Mouse (Mus musculus) frontal cortex, postnatal 36 days (tissue): Measurements from ENCODE around the gene Clic4.
"Not testable (repeated sequence)": the region's sequence is repeated elsewhere in the genome, so short reads cannot be mapped to it uniquely, and the experiment has no call there.

Experiments used
- DNase-seq, 2 experiments: peaks; one replicate each; pipeline ENCODE4 v3.0.0; 2022; ENCODE audit warnings: low spot score in 2 of 2

Clic4 gene

DNA sequence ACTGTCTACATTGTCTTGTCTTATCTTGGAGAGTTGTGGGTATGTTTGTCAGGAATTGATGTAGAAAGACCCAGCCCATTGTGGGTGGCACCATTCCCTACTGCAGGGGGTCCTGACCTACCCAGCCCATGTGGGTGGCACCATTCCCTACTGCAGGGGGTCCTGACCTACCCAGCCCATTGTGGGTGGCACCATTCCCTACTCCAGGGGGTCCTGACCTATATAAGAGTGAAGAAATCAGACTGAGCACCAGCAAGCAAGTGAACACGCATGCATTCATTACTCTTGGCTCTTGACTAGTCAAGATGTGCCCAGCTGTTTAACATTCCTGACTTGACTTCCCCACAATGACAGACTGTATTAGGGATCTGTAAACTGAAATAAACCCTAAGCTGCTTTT, 82.2 kb downstream of the Clic4 start:
- DNase-seq, result no peak

DNA sequence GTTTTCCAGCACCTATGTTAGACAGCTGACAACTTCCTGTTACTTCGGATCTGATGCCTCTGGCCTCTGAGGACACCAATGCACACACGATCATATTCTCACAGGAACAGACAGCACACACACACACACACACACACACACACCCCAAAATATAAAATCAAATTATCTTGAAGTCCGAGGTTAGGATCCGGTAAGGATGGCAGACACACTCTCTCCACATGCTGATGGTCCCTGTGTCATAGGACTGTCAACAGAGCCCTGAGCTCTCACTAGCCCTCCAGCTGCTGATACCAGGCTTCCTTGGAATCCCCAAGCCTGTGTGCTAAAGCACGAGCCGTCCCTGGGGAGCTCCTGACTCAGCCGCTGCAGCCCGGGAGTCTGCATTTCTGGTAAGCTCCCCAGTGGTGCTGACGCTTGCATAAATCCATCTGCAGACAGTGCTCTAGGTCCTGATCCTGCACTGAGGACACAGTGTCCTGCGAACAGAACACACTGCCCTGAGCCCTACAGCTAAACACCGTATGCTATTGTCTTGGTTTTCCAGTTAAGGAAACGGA, 83.1 kb downstream of the Clic4 start:
- DNase-seq, result no peak

GRCm38 (mm10) chr4:135184277-135184676, 88.3 kb downstream of the Clic4 start:
- not testable (repeated sequence) for DNase-seq

DNA sequence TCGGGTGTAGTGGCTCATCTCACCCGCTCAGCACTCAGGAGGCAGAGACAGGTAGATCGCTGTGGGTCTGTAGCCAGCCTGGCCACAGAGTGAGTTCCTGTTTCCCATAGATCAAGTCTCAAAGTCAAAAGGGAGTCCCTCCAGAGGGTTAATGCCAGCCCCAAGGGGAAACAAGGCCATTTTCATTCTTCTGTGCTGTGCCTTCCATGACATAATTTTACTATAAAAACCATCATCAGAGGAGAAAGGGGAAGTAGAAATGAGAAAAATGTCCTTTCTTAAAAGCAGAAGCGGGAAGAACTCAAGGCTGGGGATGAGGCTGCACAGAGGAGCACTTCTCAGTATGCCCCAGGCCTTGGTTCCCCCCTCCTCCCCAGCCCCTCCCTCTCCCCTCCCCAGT, 90.8 kb downstream of the Clic4 start:
- DNase-seq, result no peak

- no peak for DNase-seq
These were observed 93.5 kb downstream of the Clic4 start for GRCm38 (mm10) chr4:135179077-135179481.

DNA sequence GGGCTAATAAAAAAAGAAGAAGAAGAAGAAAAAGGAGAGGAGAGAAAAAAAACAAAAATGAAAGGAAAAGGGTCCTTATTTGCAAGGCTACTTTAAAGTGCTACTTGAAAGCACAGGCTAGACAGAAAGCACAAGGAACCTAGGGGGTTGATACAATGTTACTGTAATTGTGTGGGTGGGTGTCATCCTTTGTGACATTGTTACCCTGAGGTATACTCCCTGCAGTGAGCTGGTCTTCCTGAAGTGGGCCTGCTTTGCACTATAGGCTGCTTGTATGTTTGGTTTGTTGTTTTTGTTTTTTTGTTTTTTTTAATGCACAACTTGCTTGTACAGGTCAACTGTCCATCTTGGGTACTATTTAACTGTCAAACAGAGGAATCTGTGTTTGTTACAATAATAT, 95.0 kb downstream of the Clic4 start:
- no peak for DNase-seq

DNA sequence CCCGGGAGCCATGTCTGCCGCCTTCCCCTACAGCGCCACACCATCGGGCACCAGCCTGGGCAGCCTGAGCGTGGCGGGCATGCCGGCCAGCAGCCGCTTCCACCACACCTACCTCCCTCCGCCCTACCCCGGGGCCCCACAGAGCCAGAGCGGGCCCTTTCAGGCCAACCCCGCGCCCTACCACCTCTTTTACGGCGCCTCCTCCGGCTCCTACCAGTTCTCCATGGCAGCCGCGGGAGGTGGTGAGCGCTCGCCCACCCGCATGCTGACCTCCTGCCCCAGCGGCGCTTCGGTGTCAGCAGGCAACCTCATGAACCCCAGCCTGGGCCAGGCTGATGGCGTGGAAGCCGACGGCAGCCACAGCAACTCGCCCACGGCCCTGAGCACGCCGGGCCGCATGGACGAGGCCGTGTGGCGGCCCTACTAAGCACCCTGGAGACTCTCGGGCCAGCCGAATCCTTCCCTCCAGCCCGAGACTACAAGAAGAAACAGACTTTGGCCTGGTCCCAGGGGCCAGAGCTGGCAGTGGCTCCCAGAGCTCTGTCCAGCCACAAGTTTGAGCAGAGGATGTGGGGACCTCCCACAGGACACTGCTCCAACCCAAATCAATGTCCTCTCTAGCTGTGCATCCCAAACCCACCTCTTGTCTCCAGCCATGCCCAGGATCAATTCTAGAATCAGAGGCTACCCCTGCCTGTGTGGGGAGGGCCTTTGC, 97.1 kb downstream of the Clic4 start:
- no peak for DNase-seq

GRCm38 (mm10) chr4:135171304-135171875, 101.2 kb downstream of the Clic4 start:
- no peak for DNase-seq

GRCm38 (mm10) chr4:135169501-135169900, 103.1 kb downstream of the Clic4 start:
- no peak for DNase-seq

DNA sequence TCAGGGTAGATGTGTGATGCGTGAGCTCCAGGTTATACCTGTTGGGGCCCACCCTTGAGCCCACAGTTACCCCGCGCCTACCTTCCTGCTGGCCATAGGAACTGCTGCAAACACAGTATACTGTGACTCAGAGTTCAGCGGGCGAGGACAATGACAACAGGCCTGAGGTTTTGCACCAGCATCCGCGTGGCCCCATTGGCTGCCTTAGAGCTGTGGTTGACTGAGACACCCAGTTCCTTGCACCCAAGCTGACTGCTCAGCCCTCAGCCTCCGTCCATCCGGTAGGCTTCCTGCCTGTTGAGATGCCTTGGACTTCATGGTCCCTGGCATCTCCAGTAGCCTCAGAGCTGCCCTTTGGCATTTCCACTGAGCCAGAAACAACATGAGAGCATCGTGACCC, 103.5 kb downstream of the Clic4 start:
- no peak for DNase-seq

GRCm38 (mm10) chr4:135167816-135168527, 104.6 kb downstream of the Clic4 start:
- DNase-seq, result no peak

DNA sequence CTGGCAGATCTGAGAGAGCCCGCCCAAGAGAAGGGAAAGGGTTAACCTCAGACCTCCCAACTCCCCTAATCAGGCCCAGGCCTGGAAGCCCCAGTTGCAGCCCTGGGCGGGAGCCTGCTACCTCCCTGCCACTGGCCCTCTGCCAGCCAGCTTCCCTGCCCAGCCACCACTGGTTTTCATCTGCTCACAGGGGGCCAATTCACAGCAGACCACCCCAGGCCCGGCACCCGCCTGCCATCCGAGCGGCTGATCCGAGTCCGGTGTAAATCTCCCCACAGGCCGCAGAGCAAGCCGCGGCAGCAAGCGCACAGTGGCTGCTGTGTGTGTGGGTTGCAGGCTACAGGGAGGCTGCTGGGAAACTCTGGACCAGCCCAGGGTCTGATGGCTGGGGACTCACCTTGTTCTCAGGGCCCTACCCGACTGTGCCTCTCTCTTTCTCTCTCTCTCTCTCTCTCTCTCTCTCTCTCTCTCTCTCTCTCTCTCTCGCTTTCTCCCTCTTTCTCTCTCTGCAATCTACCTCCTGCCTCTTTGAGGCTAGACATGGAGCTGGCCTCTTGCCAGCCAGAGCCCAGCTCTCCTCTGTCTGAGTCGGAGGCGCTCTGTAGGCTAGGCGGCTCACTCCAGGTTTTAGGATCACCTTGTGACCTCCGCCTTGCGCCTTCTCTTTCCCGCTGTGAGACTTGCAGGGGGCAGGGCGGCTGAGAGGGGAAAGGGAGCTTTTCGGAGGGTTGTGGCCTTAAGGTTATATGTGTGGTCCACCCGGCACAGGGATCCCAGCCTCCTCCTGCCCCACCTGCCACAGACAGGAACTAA, 106.0 kb downstream of the Clic4 start:
- DNase-seq, result no peak

DNA sequence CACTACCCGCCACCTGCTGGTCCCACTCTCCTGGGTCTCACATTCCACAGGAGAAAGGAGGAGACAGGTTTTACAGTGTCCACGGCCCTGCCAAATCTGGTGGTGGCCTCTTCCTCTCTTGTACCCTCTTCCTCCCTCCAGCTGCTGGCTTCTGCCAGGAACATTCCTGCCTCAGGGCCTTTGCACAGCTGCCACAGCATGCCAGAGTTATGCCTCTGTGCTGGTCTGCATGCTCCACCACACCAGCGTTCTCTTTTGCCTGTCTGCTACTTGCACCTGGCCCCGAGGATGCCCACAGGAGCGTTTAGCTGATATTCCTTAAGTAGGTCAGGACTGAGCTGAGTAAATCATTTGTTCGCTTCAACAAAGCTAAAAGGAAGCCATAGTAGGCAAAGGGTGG, 106.9 kb downstream of the Clic4 start:
- DNase-seq, result no peak
